11 mouse cellular contexts compared by ENCODE assay signal in the genomic region with DNA sequence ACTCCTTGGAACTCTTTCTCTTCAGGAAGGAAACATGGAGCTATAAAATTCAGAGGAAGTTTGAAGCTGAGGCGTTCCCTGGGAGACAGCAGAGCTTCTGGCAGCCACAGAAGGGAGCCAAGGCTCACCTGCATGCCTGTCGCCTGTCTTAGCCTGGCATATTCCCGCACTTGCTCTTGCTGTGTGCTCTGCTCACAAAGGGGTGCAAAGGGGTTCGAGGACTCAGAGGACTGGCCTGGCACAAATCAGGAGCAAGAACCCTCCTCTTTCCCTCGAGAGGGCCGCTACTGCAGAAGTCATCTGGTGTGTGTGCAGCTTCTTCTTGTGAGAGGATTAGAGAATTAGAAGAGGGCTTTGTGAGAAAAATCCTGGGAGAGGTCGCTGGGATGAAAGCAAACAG. TPM values are rescaled to one million over a fixed set of nuclear protein-coding genes. Genes with fewer than 3 reads are reported as not detected.
DNase-seq lines count a peak whose midpoint lies in the region; ATAC-seq and TF ChIP-seq lines count a peak whose summit lies in the region.
"Had no signal": no experiment of that assay in that cellular context is flagged by ENCODE, and none has a peak within 500 bp of the region (broad histone marks: within the 10 kb centered on the region; RNA-seq: fewer than 3 reads in every experiment).

No protein-coding gene starts in this region.

- no peak overlapping the region; the same call in 1 of the 2 replicates for H3K4me3 ChIP-seq in forebrain, embryonic 11.5 days (ENCODE audit: low read depth, low read length)
- peak overlapping the region; percentile 20 for H3K4me3 ChIP-seq in hindbrain, embryonic 12.5 days
- peak overlapping the region; percentile 20 for H3K4me3 ChIP-seq in midbrain, embryonic 16.5 days (ENCODE audit: low read depth, low read length)
- H3K4me3 ChIP-seq in thymus, adult 2 months (ENCODE audit: control insufficient read depth, insufficient read depth, low read length): no peak overlapping the region
- H3K4me3 ChIP-seq: limb, embryonic 15.5 days had no signal

- H3K9me3 ChIP-seq in forebrain, embryonic 11.5 days (ENCODE audit: control insufficient read depth, low read length): no peaks in the 10 kb centered on the region
- H3K9me3 ChIP-seq in hindbrain, embryonic 12.5 days (replicated peaks): no peaks in the 10 kb centered on the region
- no peaks in the 10 kb centered on the region for H3K9me3 ChIP-seq in midbrain, embryonic 16.5 days (replicated peaks; ENCODE audit: control insufficient read depth, low read length, poor library complexity, severe bottlenecking)
- H3K9me3 ChIP-seq: limb, embryonic 15.5 days had no signal

- no peaks in the 10 kb centered on the region; the same call in 1 of the 2 replicates for H3K4me1 ChIP-seq in forebrain, embryonic 11.5 days (replicated peaks; ENCODE audit: control insufficient read depth, insufficient read depth, low read length)
- H3K4me1 ChIP-seq in hindbrain, embryonic 12.5 days: no peaks in the 10 kb centered on the region
- H3K4me1 ChIP-seq in midbrain, embryonic 16.5 days (ENCODE audit: control insufficient read depth, insufficient read depth, low read length): peaks cover 3% of the 10 kb centered on the region; the same call in 1 of the 2 replicates
- peaks cover 5% of the 10 kb centered on the region for H3K4me1 ChIP-seq in thymus, adult 2 months (replicated peaks; ENCODE audit: control insufficient read depth, insufficient read depth, low read length)
- H3K4me1 ChIP-seq: limb, embryonic 15.5 days had no signal

- peak; percentile 6 for DNase-seq in kidney, postnatal 10 days
- DNase-seq in kidney, postnatal 36 days: no peak
- peak; percentile 45 for DNase-seq in forebrain, embryonic 11.5 days (ENCODE audit: low spot score)
- no peak for DNase-seq in thymus, adult 2 months
- DNase-seq in spleen, postnatal 4 days (ENCODE audit: low spot score in 2 of 2): no peak
- no peak for DNase-seq in adrenal gland, postnatal 36 days

- no peak for TF ChIP-seq CTCF in thymus, adult 2 months (IDR thresholded peaks at IDR 0.05; ENCODE audit: borderline replicate concordance, control insufficient read depth, extremely low read depth, insufficient read depth, low read length, poor library complexity)

- ATAC-seq in forebrain, embryonic 11.5 days (replicated peaks; ENCODE audit: low FRiP score): peak; percentile 47; the same call in 1 of the 2 replicates
- no peak for ATAC-seq in hindbrain, embryonic 12.5 days (ENCODE audit: low FRiP score)
- ATAC-seq in midbrain, embryonic 16.5 days: peak; percentile 45; the same call in 1 of the 2 replicates

- H3K9ac ChIP-seq in forebrain, embryonic 11.5 days (ENCODE audit: low read length): peak overlapping the region; percentile 24; the same call in 1 of the 2 replicates
- H3K9ac ChIP-seq in hindbrain, embryonic 12.5 days: no peak overlapping the region
- 0 out of 2 replicates have a peak overlapping the region, but pooled peaks have one; percentile 34 for H3K9ac ChIP-seq in midbrain, embryonic 16.5 days (ENCODE audit: low read depth, low read length)
- H3K9ac ChIP-seq: limb, embryonic 15.5 days had no signal

- peak overlapping the region; percentile 71 for H3K27ac ChIP-seq in forebrain, embryonic 11.5 days (ENCODE audit: low read depth, low read length)
- peak overlapping the region; percentile 74 for H3K27ac ChIP-seq in hindbrain, embryonic 12.5 days
- H3K27ac ChIP-seq in midbrain, embryonic 16.5 days (ENCODE audit: low read length): peak overlapping the region; percentile 64
- no peak overlapping the region for H3K27ac ChIP-seq in thymus, adult 2 months (ENCODE audit: control insufficient read depth, insufficient read depth, low read length)
- H3K27ac ChIP-seq: limb, embryonic 15.5 days had no signal

- H3K36me3 ChIP-seq in forebrain, embryonic 11.5 days (ENCODE audit: control insufficient read depth, insufficient read depth, low read length): no peaks in the 10 kb centered on the region
- no peaks in the 10 kb centered on the region for H3K36me3 ChIP-seq in hindbrain, embryonic 12.5 days
- H3K36me3 ChIP-seq in midbrain, embryonic 16.5 days (ENCODE audit: control insufficient read depth, insufficient read depth, low read length): no peaks in the 10 kb centered on the region
- H3K36me3 ChIP-seq in thymus, adult 2 months (ENCODE audit: control insufficient read depth, insufficient read depth, low read length): no peaks in the 10 kb centered on the region
- H3K36me3 ChIP-seq: limb, embryonic 15.5 days had no signal

- peak overlapping the region; percentile 34 for H3K4me2 ChIP-seq in forebrain, embryonic 11.5 days (ENCODE audit: low read depth, low read length, severe bottlenecking)
- peak overlapping the region; percentile 44 for H3K4me2 ChIP-seq in hindbrain, embryonic 12.5 days (replicated peaks)
- H3K4me2 ChIP-seq in midbrain, embryonic 16.5 days (ENCODE audit: low read length): peak overlapping the region; percentile 39
- H3K4me2 ChIP-seq: limb, embryonic 15.5 days had no signal

- H3K27me3 ChIP-seq in forebrain, embryonic 11.5 days (ENCODE audit: control insufficient read depth, insufficient read depth, low read length): peaks cover 3% of the 10 kb centered on the region; the same call in 1 of the 2 replicates
- peaks cover 6% of the 10 kb centered on the region for H3K27me3 ChIP-seq in hindbrain, embryonic 12.5 days
- H3K27me3 ChIP-seq in midbrain, embryonic 16.5 days (ENCODE audit: control insufficient read depth, insufficient read depth, low read depth, low read length): no peaks in the 10 kb centered on the region
- H3K27me3 ChIP-seq in thymus, adult 2 months (ENCODE audit: control insufficient read depth, insufficient read depth, low read length): no peaks in the 10 kb centered on the region

- 19% methylated on average over 7 of the region's 7 CpGs for WGBS in forebrain, embryonic 11.5 days
- 16% methylated on average over 7 of the region's 7 CpGs for WGBS in hindbrain, embryonic 12.5 days
- WGBS in midbrain, embryonic 16.5 days: 16% methylated on average over 7 of the region's 7 CpGs
- WGBS in thymus, adult 2 months: 53% methylated on average over 7 of the region's 7 CpGs

- no peak for TF ChIP-seq POLR2A in thymus, adult 2 months (IDR thresholded peaks at IDR 0.05; ENCODE audit: control insufficient read depth, extremely low read depth, insufficient read depth, low read length, poor library complexity)

RNA-seq across cellular contexts. Expression of a gene that starts 48.3 kb away (rescaled TPM):
- polyA plus RNA-seq in forebrain, embryonic 11.5 days (2014; fragmentation: Nextera tagmentation; extraction: Ambion mirVana): 0.36 TPM in 1 of 2 replicates, not detected in the other
- 0.46 TPM in 1 of 2 replicates, not detected in the other for polyA plus RNA-seq in hindbrain, embryonic 12.5 days (2016; fragmentation: Nextera tagmentation; extraction: Ambion mirVana)
- polyA plus RNA-seq in midbrain, embryonic 16.5 days (2015; fragmentation: Nextera tagmentation; extraction: Ambion mirVana): not detected in 2 replicates
- polyA plus RNA-seq in thymus, adult 2 months (2012; rRNA removed): not detected in 2 replicates
- total RNA-seq in adrenal gland, postnatal 36 days (2021): not detected
- total RNA-seq: gastrocnemius, postnatal 4 days; layer of hippocampus, postnatal 25 days had no signal

Comparison
In these comparisons a context has a peak if more than half of its experiments do, and no peak if none do; other contexts are left out.
1. DNase-seq: peak in kidney, postnatal 10 days (single experiment) and forebrain, embryonic 11.5 days (single experiment); none in kidney, postnatal 36 days (0 of 2), thymus, adult 2 months (single experiment), spleen, postnatal 4 days (0 of 2) and adrenal gland, postnatal 36 days (0 of 2).
2. H3K4me3 ChIP-seq: peak in hindbrain, embryonic 12.5 days (single experiment) and midbrain, embryonic 16.5 days (single experiment); none in forebrain, embryonic 11.5 days (single experiment) and thymus, adult 2 months (single experiment).
3. Peak in every context shown above with its lines, with median percentiles within 50 percentile points of each other: H3K4me2 ChIP-seq.